ENCODE assay signal across 9 mouse cellular contexts in the genomic region with DNA sequence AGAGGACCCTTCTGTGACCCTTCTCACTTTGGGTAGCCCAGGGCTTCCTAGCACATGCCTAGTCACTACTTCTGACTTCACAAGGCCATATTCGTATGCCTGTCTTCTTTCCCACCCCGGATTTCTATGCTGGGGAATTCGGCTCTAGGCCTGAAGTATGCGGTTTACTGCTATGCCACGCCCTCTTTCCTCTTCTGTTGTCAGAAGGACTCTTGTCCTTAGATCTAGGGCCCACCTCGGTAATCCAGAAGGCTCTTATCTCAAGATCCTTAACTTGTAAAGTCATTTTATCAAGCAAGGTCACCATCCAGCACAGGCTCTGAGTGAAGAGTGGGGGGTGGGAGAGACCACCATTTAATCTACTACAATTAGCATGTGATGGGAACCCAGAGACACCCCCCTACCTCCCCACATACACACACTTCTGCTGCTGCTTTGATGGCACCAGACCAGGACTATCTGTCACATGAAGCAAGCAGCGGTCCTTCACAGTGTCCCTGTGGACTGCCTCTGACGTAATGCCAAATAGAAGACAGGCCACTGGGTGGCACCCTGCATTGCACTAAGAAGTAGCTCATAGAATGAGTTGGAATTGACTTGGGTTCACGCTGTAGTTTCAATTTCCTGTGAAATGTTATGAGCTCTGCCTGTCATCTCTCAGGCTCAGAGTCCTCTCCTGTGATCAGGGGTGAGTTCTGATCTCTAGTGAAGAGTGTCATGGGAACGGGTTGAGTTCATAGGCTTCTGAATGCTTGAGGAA. TPM values are rescaled to one million over a fixed set of nuclear protein-coding genes. Genes with fewer than 3 reads are reported as not detected.
DNase-seq lines count a peak whose midpoint lies in the region; ATAC-seq and TF ChIP-seq lines count a peak whose summit lies in the region.
"Had no signal": no experiment of that assay in that cellular context is flagged by ENCODE, and none has a peak within 500 bp of the region (broad histone marks: within the 10 kb centered on the region; RNA-seq: fewer than 3 reads in every experiment).

No protein-coding gene starts in this region.

- H3K9ac ChIP-seq in heart, embryonic 11.5 days (ENCODE audit: low read depth, low read length) = no peak overlapping the region
- peak overlapping the region; percentile 57 for H3K9ac ChIP-seq in CH12.LX (ENCODE audit: insufficient read depth, low read depth)
- H3K9ac ChIP-seq in stomach, postnatal 0 days (ENCODE audit: low read length) = no peak overlapping the region
- H3K9ac ChIP-seq in midbrain, embryonic 16.5 days (ENCODE audit: low read depth, low read length) = no peak overlapping the region
- H3K9ac ChIP-seq: neural tube, embryonic 13.5 days had no signal

- TF ChIP-seq EP300 in CH12.LX (IDR thresholded peaks at IDR 0.05; ENCODE audit: low read length) = no peak
- TF ChIP-seq EP300 in stomach, postnatal 0 days (optimal IDR thresholded peaks at IDR 0.05) = no peak

- no peaks in the 10 kb centered on the region for H3K9me3 ChIP-seq in heart, embryonic 11.5 days (replicated peaks; ENCODE audit: control insufficient read depth, low read length)
- H3K9me3 ChIP-seq in CH12.LX (replicated peaks; ENCODE audit: low read length) = no peaks in the 10 kb centered on the region
- H3K9me3 ChIP-seq in stomach, postnatal 0 days (ENCODE audit: control insufficient read depth, low read length) = no peaks in the 10 kb centered on the region
- H3K9me3 ChIP-seq in midbrain, embryonic 16.5 days (replicated peaks; ENCODE audit: control insufficient read depth, low read length, poor library complexity, severe bottlenecking) = no peaks in the 10 kb centered on the region
- H3K9me3 ChIP-seq: neural tube, embryonic 13.5 days had no signal

- peaks cover 28% of the 10 kb centered on the region for H3K4me1 ChIP-seq in heart, embryonic 11.5 days (ENCODE audit: control insufficient read depth, insufficient read depth, low read length)
- H3K4me1 ChIP-seq in CH12.LX (ENCODE audit: control insufficient read depth in 1 of 2, insufficient read depth in 2 of 2) = peaks cover 24 to 98% of the 10 kb centered on the region in 2 experiments
- H3K4me1 ChIP-seq in stomach, postnatal 0 days (replicated peaks; ENCODE audit: control insufficient read depth, insufficient read depth) = no peaks in the 10 kb centered on the region; the same call in 1 of the 2 replicates
- no peaks in the 10 kb centered on the region for H3K4me1 ChIP-seq in midbrain, embryonic 16.5 days (ENCODE audit: control insufficient read depth, insufficient read depth, low read length)

- H3K36me3 ChIP-seq in heart, embryonic 11.5 days (ENCODE audit: control insufficient read depth, insufficient read depth, low read length) = no peaks in the 10 kb centered on the region
- H3K36me3 ChIP-seq in CH12.LX (replicated peaks in 1 of 2; ENCODE audit: control insufficient read depth in 1 of 2, insufficient read depth in 1 of 2, low read length in 1 of 2) = peaks cover 0 to 41% of the 10 kb centered on the region in 2 experiments
- H3K36me3 ChIP-seq in stomach, postnatal 0 days (ENCODE audit: control insufficient read depth, insufficient read depth, low read length) = no peaks in the 10 kb centered on the region
- H3K36me3 ChIP-seq in midbrain, embryonic 16.5 days (ENCODE audit: control insufficient read depth, insufficient read depth, low read length) = no peaks in the 10 kb centered on the region; the same call in 1 of the 2 replicates
- H3K36me3 ChIP-seq: neural tube, embryonic 13.5 days had no signal

- no peak overlapping the region for H3K27ac ChIP-seq in heart, embryonic 11.5 days (ENCODE audit: low read depth, low read length)
- H3K27ac ChIP-seq in CH12.LX (ENCODE audit: insufficient read depth, low read depth) = no peak overlapping the region
- H3K27ac ChIP-seq in stomach, postnatal 0 days (replicated peaks) = no peak overlapping the region
- no peak overlapping the region for H3K27ac ChIP-seq in midbrain, embryonic 16.5 days (ENCODE audit: low read length)
- H3K27ac ChIP-seq: neural tube, embryonic 13.5 days had no signal

- H3K4me3 ChIP-seq in heart, embryonic 11.5 days (ENCODE audit: low read depth, low read length) = no peak overlapping the region
- peak overlapping the region; percentile 5 to 32 (median 18) for H3K4me3 ChIP-seq in CH12.LX (replicated peaks in 1 of 3; ENCODE audit: low read depth in 2 of 3, low read length in 2 of 3, poor library complexity in 1 of 3)
- H3K4me3 ChIP-seq in stomach, postnatal 0 days (ENCODE audit: low read depth, low read length) = no peak overlapping the region
- no peak overlapping the region for H3K4me3 ChIP-seq in midbrain, embryonic 16.5 days (ENCODE audit: low read depth, low read length)
- H3K4me3 ChIP-seq: neural tube, embryonic 13.5 days had no signal

- dilution Hi-C loops in CH12.LX (cut with MboI; ENCODE audit: extremely low pct_ligation_motif_present, extremely low pct_unique_long_range_greater_than_20kb, low sequenced_read_pairs) = no loop called here

- 53% methylated on average over 10 of the region's 10 CpGs for WGBS in heart, embryonic 11.5 days (ENCODE audit: insufficient replicate concordance)
- 20% methylated on average over 10 of the region's 10 CpGs for WGBS in large intestine, adult 2 months
- WGBS in stomach, postnatal 0 days = 58% methylated on average over 10 of the region's 10 CpGs
- WGBS in midbrain, embryonic 16.5 days = 77% methylated on average over 10 of the region's 10 CpGs

- in situ Hi-C loops in CH12.LX (cut with MboI; ENCODE audit: low pct_ligation_motif_present, low pct_unique_long_range_greater_than_20kb, low sequenced_read_pairs) = no loop called here

- no peak for TF ChIP-seq POLR2A in CH12.LX (IDR thresholded peaks at IDR 0.05; ENCODE audit: low read depth, low read length)

- no peaks in the 10 kb centered on the region for H3K27me3 ChIP-seq in heart, embryonic 11.5 days (ENCODE audit: control insufficient read depth, insufficient read depth, low read length)
- H3K27me3 ChIP-seq in CH12.LX (replicated peaks) = no peaks in the 10 kb centered on the region
- H3K27me3 ChIP-seq in stomach, postnatal 0 days (ENCODE audit: control insufficient read depth, insufficient read depth, low read length) = no peaks in the 10 kb centered on the region
- no peaks in the 10 kb centered on the region for H3K27me3 ChIP-seq in midbrain, embryonic 16.5 days (ENCODE audit: control insufficient read depth, insufficient read depth, low read depth, low read length)
- H3K27me3 ChIP-seq: neural tube, embryonic 13.5 days had no signal

- H3K4me2 ChIP-seq in heart, embryonic 11.5 days = no peak overlapping the region
- peak overlapping the region; percentile 62 for H3K4me2 ChIP-seq in CH12.LX (ENCODE audit: insufficient read depth, low read depth, poor library complexity, severe bottlenecking)
- 0 out of 2 replicates have a peak overlapping the region, but pooled peaks have one; percentile 17 for H3K4me2 ChIP-seq in stomach, postnatal 0 days (replicated peaks; ENCODE audit: low read depth)
- no peak overlapping the region for H3K4me2 ChIP-seq in midbrain, embryonic 16.5 days (ENCODE audit: low read length)
- H3K4me2 ChIP-seq: neural tube, embryonic 13.5 days had no signal

- ATAC-seq in heart, embryonic 11.5 days (replicated peaks; ENCODE audit: insufficient number of reproducible peaks, low FRiP score, low TSS enrichment) = no peak
- ATAC-seq in common myeloid progenitor, adult 5-6 weeks (replicated peaks; ENCODE audit: low read depth, poor library complexity, severe bottlenecking) = 0 out of 2 replicates have a peak, but pooled peaks have one; percentile 42
- peak; percentile 62; the same call in 1 of the 2 replicates for ATAC-seq in stomach, postnatal 0 days (ENCODE audit: low FRiP score, low TSS enrichment)
- no peak for ATAC-seq in midbrain, embryonic 16.5 days

- TF ChIP-seq RAD21 in CH12.LX (IDR thresholded peaks at IDR 0.05; ENCODE audit: low read depth, low read length) = peak; percentile 56

- peak in 1 of 2 experiments; percentile 68; a peak in 2 of 4 replicates for TF ChIP-seq CTCF in CH12.LX (conservative IDR thresholded peaks at IDR 0.05 in 1 of 2, IDR thresholded peaks at IDR 0.05 in 1 of 2; ENCODE audit: low read depth in 2 of 2, low read length in 2 of 2)
- peak; percentile 67 for TF ChIP-seq CTCF in stomach, postnatal 0 days (IDR thresholded peaks at IDR 0.05; ENCODE audit: low read depth)

- peak; percentile 95 for DNase-seq in heart, adult 11 months
- peak; percentile 81 for DNase-seq in CH12.LX (ENCODE audit: extremely low read depth)
- peak; percentile 19 for DNase-seq in large intestine, adult 2 months (ENCODE audit: low read depth, low spot score)
- peak; percentile 37 for DNase-seq in stomach, postnatal 0 days (ENCODE audit: low spot score)
- DNase-seq in ovary, postnatal 10 days (ENCODE audit: low spot score) = no peak

- no peaks in the 10 kb centered on the region for H3K79me2 ChIP-seq in CH12.LX (replicated peaks; ENCODE audit: control insufficient read depth, extremely low read depth, insufficient read depth, poor library complexity, severe bottlenecking)

TF ChIP-seq in CH12.LX, 34 proteins besides CTCF, POLR2A, EP300 and RAD21 (continues in another document):
- TF ChIP-seq JUN (IDR thresholded peaks at IDR 0.05; ENCODE audit: insufficient read depth, low read depth, low read length) (peak; percentile 71), MAZ (IDR thresholded peaks at IDR 0.05; ENCODE audit: low read depth, low read length) (no peak), MAX (IDR thresholded peaks at IDR 0.05; ENCODE audit: low read length) (no peak), JUND (conservative IDR thresholded peaks at IDR 0.05; ENCODE audit: low read depth, low read length) (peak; percentile 63; the same call in 1 of the 2 replicates), SMC3 (IDR thresholded peaks at IDR 0.05; ENCODE audit: low read depth, low read length) (peak; percentile 41)

RNA-seq across cellular contexts. Expression of a gene that starts 12.2 kb away (rescaled TPM):
- polyA plus RNA-seq in heart, embryonic 11.5 days (2014; fragmentation: Nextera tagmentation; extraction: Ambion mirVana) = 38.5 and 43.0 TPM in 2 replicates
- 9.9 and 11.5 TPM in 2 replicates for total RNA-seq in CH12.LX (2012; rRNA removed)
- total RNA-seq in CH12.LX (2014; rRNA removed) = 22.0 and 29.3 TPM in 2 replicates
- 27.2 and 29.1 TPM in 2 replicates for polyA plus RNA-seq in CH12.LX (2012; ENCODE audit: insufficient read length, low read depth)
- total RNA-seq in common myeloid progenitor, adult 5-6 weeks (2017) = 24.0 and 53.5 TPM in 2 replicates
- polyA plus RNA-seq in large intestine, adult 2 months (2012; rRNA removed) = 0.57 and 0.82 TPM in 2 replicates
- 19.2 and 19.6 TPM in 2 replicates for polyA plus RNA-seq in stomach, postnatal 0 days (2015; fragmentation: Nextera tagmentation; extraction: Ambion mirVana)
- polyA plus RNA-seq in midbrain, embryonic 16.5 days (2015; fragmentation: Nextera tagmentation; extraction: Ambion mirVana) = 12.4 and 12.9 TPM in 2 replicates

RNA-seq across cellular contexts. Expression of a gene that starts 12.6 kb away (rescaled TPM):
- polyA plus RNA-seq in heart, embryonic 11.5 days (2014; fragmentation: Nextera tagmentation; extraction: Ambion mirVana) = 277 and 308 TPM in 2 replicates
- total RNA-seq in CH12.LX (2012; rRNA removed) (49.1 and 97.9 TPM in 2 replicates), CH12.LX (2014; rRNA removed) (74.7 and 95.7 TPM in 2 replicates)
- polyA plus RNA-seq in CH12.LX (2012; ENCODE audit: insufficient read length, low read depth) = 49.8 and 54.0 TPM in 2 replicates
- 23.4 and 25.9 TPM in 2 replicates for total RNA-seq in common myeloid progenitor, adult 5-6 weeks (2017)
- polyA plus RNA-seq in large intestine, adult 2 months (2012; rRNA removed) = 20.5 and 31.8 TPM in 2 replicates
- polyA plus RNA-seq in stomach, postnatal 0 days (2015; fragmentation: Nextera tagmentation; extraction: Ambion mirVana) = 50.3 and 52.4 TPM in 2 replicates
- 78.2 and 91.5 TPM in 2 replicates for polyA plus RNA-seq in midbrain, embryonic 16.5 days (2015; fragmentation: Nextera tagmentation; extraction: Ambion mirVana)

Comparison
In these comparisons a context has a peak if more than half of its experiments do, and no peak if none do; other contexts are left out.
1. ATAC-seq: peak in common myeloid progenitor, adult 5-6 weeks (single experiment) and stomach, postnatal 0 days (single experiment); none in heart, embryonic 11.5 days (single experiment) and midbrain, embryonic 16.5 days (single experiment).
2. H3K4me2 ChIP-seq: peak in CH12.LX (single experiment) and stomach, postnatal 0 days (single experiment); none in heart, embryonic 11.5 days (single experiment) and midbrain, embryonic 16.5 days (single experiment).
3. H3K4me3 ChIP-seq: peak in CH12.LX (3 of 3); none in heart, embryonic 11.5 days (single experiment), stomach, postnatal 0 days (single experiment) and midbrain, embryonic 16.5 days (single experiment).